Mouse (Mus musculus): ENCODE results near the gene Scn5a.

The Scn5a gene

GRCm38 (mm10) chr9:119504981-119505658 is 73.7 kb downstream of the Scn5a start:
- DNase-seq (ENCODE audit: low read depth): no peak

DNA sequence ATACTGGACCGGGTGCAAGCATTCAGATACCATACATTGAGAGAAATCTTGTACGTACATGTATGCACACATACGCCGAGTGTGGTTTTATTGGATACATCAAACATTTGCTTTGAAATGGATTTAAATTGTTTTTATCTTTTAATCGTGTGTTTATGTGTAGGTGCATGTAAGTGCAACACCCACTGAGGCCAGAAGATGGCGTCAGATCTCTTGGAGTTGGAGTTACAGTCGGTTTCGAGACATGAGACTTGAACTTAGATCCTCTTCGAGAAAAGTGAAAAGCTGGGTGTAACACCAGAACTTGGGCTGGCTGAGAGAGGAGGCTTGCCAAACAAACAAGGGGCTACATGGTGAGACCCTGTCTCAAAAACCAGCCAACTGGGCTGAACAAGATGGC is 75.2 kb downstream of the Scn5a start:
- DNase-seq (ENCODE audit: low read depth): no peak

GRCm38 (mm10) chr9:119498885-119499284 is 79.9 kb downstream of the Scn5a start:
- no peak for DNase-seq (ENCODE audit: low read depth)

GRCm38 (mm10) chr9:119498247-119498607 is 80.6 kb downstream of the Scn5a start:
- DNase-seq (ENCODE audit: low read depth): no peak

DNA sequence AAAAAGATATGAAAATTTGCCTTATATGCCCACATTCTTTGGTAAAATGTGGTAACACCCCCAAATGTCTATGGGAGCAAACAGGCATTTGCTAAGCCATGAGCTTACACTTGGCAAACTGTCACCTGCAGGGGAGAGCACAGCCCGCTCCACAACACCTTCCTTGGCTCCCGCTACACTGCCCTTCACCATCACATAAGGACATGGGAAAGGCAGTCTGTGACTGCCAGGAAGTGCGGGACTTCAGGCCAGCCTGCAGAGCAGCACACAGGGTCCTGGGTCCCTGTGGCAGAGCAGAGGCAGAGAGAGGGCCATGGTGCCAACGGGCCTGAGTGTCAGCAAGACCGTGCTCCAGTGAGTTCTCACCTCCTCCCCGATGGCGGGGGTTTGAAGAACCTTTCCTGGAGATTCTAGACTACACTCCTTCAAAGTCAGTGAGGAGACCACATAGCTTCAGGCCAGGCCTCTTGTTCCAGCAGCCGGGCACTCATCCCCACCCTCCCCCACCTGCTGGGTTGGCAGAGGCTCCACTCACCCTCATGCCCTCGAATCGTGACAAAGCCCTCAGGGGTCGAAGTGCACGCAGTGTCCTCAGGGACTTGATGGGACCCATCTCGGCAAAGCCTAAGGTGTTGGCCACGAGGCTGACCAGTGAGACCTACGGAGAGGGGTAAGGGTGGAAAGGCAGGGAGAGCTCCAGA is 81.1 kb downstream of the Scn5a start:
- no peak for DNase-seq (ENCODE audit: low read depth)

DNA sequence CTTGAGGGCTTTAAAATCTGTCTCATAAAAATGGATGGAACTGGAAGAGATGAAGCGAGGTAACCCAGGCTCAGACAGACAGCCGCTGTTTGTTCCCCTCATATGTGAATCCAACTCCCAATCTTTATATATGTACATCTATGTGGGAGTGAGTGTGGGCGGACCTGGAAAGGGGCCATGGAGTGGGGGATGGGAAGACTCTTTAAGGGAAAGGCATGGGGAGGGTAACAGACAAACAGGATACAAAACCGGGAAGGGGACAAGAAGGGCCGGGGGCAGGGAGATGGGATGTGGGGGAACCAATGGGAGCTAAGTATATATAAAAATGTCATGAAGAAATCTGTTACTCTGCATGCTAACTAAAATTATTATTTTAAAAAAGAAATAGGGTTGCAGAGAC is 81.9 kb downstream of the Scn5a start:
- no peak for DNase-seq (ENCODE audit: low read depth)

GRCm38 (mm10) chr9:119496354-119496753 is 82.5 kb downstream of the Scn5a start:
- DNase-seq (ENCODE audit: low read depth): no peak

GRCm38 (mm10) chr9:119484868-119485267 is 93.9 kb downstream of the Scn5a start:
- no peak for DNase-seq (ENCODE audit: low read depth)

DNA sequence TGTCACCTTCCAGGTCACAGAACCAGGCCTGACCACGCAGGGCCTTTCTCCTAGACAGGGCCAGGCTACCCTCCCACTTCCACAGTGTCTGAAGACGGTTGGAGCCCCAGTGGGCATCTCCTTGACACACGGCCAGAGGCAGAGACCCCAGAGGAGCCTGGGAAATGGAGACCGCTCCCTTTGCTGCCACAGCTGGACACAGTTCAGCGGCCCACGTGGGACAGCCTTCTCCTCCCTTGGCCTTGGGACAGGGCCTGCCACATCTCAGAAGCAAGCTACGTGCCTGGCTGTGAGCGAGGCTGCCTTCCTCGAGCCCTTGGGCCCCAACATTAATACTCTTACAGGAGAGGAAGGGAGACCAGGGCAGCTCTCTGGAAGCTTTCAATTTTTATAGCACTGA is 94.4 kb downstream of the Scn5a start:
- no peak for DNase-seq (ENCODE audit: low read depth)

DNA sequence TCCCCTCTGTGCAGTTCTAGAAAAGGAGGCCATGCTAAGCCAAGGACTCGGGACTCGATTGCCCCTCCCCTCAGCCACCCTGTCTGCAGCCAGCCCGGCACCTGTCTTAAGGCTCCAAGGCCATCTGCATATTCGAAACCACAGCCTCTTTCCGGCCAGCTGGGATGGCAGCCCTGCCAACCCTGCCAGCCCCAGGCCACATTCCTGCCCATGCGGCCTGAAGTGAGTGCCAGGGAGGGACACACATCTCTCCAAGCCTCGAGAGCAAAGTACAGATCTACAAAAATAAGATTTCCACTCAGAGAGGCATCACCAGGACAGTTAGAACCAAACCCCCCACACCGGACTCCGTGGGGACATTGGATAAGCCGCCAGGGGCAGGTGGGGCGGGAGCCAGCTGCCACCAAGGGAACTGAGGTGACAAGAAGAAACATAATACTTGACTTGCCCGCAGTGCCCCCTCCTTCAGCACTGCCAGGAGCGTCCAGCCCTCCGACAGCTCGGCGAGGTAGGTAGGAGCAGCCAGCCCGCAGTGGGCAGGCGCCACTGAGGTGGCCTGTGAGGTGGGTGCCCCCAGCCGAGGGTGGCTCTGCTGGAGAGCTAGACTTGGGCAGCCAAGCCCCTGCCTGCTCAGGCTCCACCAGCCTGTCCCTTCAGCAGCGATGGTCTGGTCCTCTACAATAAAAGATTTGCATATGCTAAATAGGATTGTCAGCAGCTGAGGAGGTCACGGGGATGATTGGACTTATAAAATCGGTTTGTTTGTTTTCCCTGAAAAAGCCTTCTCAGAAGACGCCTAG is 95.1 kb downstream of the Scn5a start:
- no peak for DNase-seq (ENCODE audit: low read depth)

- no peak for DNase-seq (ENCODE audit: low read depth)
Observed at GRCm38 (mm10) chr9:119481612-119482011, 97.2 kb downstream of the Scn5a start.

DNA sequence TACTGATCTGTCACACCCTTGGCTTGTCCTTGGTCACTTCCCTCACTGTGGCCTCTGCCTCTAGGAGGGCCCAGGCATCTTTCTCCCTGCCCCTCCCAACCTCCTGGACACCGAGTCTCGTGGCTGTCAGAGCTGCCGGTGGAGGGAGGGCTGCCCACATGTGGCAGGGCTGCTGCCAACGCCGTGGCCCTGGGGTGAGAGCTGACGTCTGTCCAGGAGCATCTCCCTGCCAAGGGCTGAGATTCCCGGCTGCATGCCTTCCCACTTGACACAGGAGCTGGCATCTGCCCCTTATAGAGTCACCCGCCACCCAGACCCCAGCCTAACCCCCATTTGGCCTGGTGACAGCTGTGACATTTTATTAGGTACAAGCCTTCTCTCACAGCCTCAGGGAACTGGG is 99.5 kb downstream of the Scn5a start:
- DNase-seq (ENCODE audit: low read depth): peak; percentile 24

DNA sequence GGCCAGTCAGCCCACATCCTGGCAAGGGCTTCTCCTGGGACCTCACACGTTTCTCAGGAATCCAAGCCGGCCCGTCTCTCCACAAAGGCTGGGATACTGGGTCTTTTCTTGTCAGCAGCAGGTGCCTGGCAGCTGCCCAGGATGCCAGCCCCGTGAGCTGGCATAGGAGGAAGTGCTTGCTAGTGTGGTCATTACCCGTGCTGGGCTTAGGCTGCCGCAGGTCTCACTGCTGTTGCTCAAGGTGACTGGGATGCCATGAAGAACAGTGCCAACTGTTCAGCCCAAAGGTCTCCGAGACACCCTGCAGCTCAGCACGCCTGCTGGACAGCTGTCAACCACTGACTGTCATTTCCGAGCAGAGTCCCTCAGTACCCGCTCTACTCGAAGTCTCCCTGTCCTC is 100.5 kb downstream of the Scn5a start:
- DNase-seq (ENCODE audit: low read depth): no peak

DNA sequence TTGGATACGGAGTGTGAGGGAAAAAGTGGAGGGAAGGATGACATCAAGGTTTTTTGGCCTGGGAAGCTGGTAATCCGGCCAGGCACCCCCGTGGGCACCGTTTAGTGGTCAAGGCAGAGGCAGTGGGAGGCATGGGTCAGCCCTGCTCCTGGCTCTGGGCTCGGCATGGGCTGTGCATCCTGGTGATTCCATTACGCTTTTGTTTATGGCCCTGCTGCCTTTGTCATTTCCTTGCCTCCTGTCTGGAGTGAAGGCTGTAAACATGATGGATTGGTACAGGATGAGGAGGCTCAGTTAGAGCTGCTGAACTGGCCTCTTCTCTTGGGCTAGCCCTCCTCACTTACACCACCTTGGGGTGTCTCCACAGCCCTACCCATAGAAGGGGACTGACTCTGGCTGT is 101.1 kb downstream of the Scn5a start:
- no peak for DNase-seq (ENCODE audit: low read depth)

DNA sequence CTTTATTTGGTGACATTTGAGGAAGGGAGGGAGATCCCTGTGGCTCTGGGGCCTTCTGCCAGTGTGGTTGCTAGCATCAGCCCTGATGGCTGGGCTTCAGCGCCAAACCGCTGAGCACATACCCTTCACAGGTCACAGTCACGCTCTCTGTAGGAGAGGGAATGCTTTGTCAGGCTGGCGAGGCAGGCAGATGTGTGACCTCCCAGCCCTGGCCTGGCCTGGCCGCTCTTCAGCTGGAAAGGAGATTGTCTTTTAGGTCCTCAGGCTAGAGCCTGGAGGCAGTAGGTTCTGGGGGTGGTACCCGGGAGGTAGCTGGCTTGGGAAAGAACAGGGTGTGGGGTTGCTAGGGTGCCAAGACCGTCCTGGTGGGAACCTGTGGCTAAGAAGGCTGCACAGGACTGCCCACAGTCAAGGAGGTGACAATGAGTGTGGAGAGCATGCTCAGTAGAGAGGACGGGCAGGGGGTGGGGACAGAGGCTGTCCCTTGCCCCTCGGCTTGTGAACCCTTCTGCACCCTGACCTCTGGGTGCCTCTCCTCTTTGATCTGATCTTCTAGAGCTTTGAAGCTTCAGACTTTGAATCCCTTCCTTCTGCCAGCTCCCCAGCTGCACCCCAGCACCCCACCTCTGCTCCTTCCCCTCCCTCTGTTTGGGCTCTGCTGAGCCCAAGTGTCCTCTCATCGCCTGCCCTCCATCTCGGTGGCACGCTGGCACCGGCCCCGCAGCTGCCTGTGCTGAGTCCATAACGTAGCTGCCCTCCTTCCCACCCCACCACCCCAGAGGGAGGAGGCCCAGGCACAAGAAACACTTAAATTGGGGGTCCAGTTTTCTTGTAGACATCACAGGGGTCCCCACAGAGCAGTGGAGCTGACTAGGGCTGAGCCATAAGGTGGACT is 103.9 kb downstream of the Scn5a start:
- DNase-seq (ENCODE audit: low read depth): no peak

DNA sequence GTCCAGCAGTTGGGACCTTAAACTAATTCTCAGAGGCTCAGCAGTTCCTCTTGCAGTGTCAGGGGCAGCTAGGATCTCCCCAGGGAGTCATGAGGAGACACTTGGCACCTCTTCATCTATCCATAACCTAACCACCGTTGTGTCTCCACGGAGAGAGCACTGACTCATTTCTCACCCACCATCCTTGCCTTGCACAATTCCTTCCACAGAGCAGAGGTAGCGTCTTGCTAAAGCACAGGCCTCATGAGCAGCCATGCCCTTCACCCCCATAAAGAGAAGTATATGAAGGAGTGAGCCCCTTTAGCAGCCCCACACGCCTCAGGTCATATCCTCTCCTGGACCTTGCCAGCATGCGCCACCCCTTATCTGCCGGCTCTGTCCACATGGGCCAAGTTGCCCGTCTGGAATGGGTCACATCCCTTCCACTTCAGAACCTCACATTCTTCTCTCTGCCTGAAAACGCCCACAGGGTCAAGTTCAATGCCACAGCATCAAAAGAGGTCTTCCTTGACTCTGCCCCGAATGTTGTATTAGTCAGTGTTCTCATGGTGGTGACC is 105.1 kb downstream of the Scn5a start:
- peak; percentile 34 for DNase-seq (ENCODE audit: low read depth)

DNA sequence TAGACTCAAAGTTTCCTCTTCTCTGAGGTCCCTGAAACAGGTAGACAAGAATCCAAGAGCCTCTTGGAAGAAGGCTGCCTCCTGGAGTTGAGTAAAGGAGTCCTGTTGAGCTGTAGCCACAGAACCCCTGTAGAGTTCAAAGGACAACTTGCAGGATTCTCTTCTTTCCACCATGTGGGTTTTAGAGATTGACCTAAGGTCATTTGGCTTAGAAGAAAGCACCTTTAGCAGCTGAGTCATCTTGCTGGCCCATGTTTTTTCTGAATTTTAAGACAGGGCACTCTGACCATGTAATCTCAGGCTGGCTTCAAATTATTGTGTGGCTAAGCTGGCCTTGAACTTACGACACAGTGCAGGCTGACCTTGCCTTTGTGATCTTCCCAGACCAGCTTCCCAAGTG is 105.8 kb downstream of the Scn5a start:
- DNase-seq (ENCODE audit: low read depth): no peak

- DNase-seq (ENCODE audit: low read depth): no peak
Observed at GRCm38 (mm10) chr9:119472412-119472918, 106.4 kb downstream of the Scn5a start.

GRCm38 (mm10) chr9:119469691-119470353 is 109.0 kb downstream of the Scn5a start:
- DNase-seq (ENCODE audit: low read depth): no peak

DNA sequence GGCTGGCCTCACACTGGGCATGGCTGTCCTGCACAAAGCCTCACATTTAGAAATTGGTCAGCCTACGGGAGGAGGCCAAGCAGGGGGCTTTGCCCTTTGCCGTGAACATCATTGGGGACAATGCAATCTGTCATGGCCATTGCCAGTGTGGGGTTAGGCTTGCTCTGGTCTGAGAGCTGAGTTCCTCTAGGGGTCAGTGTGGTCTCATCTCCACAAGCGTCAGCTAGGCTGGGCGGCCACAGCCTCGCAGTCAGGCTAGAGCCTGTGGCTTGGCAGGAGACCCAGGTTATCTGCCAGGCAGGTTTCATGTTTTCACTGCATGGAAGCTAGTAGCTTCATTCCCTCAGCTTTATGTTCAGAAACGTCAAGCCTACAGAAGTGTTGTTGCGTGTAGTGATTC is 113.2 kb downstream of the Scn5a start:
- DNase-seq (ENCODE audit: low read depth): peak; percentile 38

DNA sequence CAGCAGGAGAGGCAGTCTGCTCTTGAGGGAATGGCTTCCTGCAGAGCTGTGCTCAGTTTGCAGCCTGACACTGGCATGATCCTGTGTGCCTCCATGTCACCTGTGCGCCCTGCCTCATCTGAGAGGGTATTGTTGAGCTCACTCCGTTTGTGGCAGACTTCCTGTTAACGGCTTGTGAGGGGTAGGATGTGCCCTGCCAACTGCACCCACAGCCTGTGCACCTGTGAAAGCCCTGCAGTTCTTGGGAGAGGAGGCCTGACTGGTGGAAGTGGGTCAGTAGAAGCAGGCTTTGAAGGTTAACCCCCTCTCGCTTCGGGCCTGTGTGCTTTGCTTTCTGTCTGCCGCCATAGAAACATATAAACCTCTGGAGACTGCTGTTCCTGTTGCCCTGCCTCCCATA is 113.8 kb downstream of the Scn5a start:
- no peak for DNase-seq (ENCODE audit: low read depth)

Data from NIH3T3 (cell line).